Mouse (Mus musculus) left cerebral cortex, postnatal 4 days (tissue): ENCODE measurements around the gene Teddm3. TPM values are rescaled to one million over a fixed set of nuclear protein-coding genes. Genes with fewer than 3 reads are reported as not detected.
A peak's percentile ranks its signal among the peaks of the same experiment; 100 is the strongest.
"Not testable (repeated sequence)": the region's sequence is repeated elsewhere in the genome, so short reads cannot be mapped to it uniquely, and the experiment has no call there.

Experiments
- DNase-seq: peaks from one replicate; pipeline ENCODE4 v3.0.0-alpha.2; 2022
- intact Hi-C: fragments of 180-260 bp; cut with DNase I; formaldehyde crosslinking; loops from one replicate; pipeline ENCODE4 v1.15.1; 2025
- total RNA-seq, 2 experiments: library from RNA; stranded (reverse); gene quantifications; 2 replicates each; pipeline ENCODE4 v1.2.3; 2021

Teddm3 gene
- total RNA-seq, 2 experiments from 2014 or later, result 0.44 TPM; not detected in 1

DNA sequence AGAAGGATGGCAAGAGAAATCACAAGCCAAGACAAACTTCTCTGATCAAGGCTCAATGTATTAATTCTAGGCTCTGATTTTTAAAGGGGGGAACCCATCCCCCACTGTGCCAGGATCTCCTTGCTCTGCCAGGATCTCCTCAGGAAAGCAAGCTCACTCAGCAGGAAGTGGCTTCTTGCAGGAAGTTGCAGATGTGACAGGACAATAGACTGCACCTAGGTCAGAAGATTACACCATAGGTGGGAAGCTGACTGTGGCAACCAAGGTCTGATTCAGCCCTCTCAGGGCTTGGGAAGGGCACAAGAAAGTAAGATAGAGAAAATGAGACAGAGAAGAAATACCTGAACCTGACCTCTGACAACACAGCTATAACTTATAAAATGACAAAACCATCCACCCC is 2.5 kb upstream of the Teddm3 start:
- DNase-seq, intact Hi-C loops: not testable (repeated sequence)

- DNase-seq, result no peak
- intact Hi-C loops, result no loop called here
Measured at GRCm38 (mm10) chr16:21151564-21152361, 2.0 kb downstream of the Teddm3 start.

GRCm38 (mm10) chr16:21149896-21150295 is 3.9 kb downstream of the Teddm3 start:
- no peak for DNase-seq
- intact Hi-C loops, result no loop called here

DNA sequence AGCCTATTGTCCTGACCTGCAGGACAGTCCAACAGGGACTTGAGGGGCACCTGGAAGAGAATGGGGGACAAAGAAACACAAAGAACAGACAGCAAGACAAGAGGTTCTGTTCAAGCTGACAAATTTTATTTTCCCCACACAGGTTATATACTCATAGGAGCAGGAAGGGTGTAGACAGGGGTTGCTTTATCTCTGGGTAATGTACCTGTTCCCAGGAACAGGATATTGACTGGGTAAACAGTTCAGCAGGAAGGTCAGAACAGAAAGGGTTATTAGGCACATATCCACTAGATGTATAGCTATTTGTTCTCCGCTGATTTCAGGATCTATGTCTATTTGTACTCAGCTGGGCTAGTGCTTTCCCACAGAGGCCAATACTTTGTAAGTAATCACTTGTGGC is 5.3 kb downstream of the Teddm3 start:
- DNase-seq, intact Hi-C loops: not testable (repeated sequence)

DNA sequence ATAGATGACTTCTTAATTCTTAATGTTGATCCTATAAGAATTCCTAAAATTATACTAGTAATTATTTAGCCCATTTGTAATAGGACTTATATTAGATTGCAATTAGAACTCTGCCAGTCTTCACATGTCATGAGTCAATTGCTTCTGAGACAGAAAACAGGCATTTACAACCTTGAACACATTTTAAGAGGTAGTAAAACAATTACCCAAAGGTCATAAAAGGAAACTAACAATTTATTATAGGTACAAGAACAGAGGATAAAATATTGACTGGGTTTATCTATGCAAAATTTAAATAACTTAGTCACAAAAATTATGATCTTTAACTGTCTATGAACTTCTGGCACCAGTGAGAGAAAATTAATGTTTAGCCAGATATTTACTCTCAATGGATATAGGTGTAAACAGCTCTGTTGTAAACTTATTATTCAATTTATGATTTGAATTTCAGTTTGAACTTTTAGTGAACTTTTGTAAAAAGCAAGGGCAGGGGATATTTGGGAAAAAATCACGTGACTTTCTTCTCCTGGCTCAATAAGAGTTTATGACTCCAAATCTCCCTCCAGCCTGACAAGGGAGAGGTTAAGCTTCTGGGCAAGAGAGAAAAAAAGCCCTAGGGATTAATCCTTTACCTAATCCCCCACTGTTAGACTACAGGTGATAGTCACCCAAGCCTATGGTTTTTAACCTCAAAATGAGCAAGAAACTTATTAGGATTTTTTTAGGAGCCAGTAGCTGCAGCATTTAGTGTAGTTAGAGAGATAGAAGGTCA is 17.3 kb downstream of the Teddm3 start:
- intact Hi-C loops, result no loop called here
- DNase-seq, result no peak

- intact Hi-C loops, DNase-seq: not testable (repeated sequence)
Measured at GRCm38 (mm10) chr16:21127666-21128065, 26.1 kb downstream of the Teddm3 start.

DNA sequence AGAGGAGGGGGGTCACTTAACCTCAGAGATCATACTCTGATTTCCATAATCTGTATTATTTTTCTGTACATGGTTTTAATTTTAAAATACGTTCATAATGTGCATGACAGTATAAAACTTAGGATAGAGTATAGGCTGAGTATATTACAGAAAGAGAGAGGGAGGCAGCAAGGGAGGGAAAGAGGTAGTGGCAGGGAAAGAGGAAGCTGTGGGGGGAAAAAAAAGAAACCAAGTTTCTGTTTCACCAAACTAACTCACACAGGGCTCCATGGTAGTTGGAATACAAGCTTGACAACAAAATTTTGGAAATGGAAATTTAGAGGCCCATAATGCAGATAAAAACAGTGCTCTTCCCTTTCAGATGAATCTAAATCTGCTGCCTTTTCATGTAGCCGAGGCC is 31.0 kb downstream of the Teddm3 start:
- intact Hi-C loops, DNase-seq: not testable (repeated sequence)

- no peak for DNase-seq
- intact Hi-C loops, result no loop called here
Measured at GRCm38 (mm10) chr16:21116078-21116477, 37.7 kb downstream of the Teddm3 start.

GRCm38 (mm10) chr16:21109473-21109872 is 44.3 kb downstream of the Teddm3 start:
- peak; percentile 1 for DNase-seq
- intact Hi-C loops, result no loop called here

Other genes with a start within 250 kb of the Teddm3 start
- gene Ephb3, start 50.8 kb upstream of the Teddm3 start, total RNA-seq, result 10 to 100 TPM; 18.8 to 19.8 TPM